Mouse (Mus musculus) urinary bladder, adult 2 months (tissue): ENCODE data around the gene H2-D1. TPM values are rescaled to one million over a fixed set of nuclear protein-coding genes. Genes with fewer than 3 reads are reported as not detected.
"Not testable (repeated sequence)": the region's sequence is repeated elsewhere in the genome, so short reads cannot be mapped to it uniquely, and the experiment has no call there.

Experiments
- DNase-seq: peaks from one replicate; pipeline ENCODE4 v3.0.0; 2022; ENCODE audit warnings: low spot score
- polyA plus RNA-seq: library from polyadenylated mRNA; depleted of rRNA; stranded (reverse); fragments of >200 nt; gene quantifications from 2 replicates; pipeline ENCODE4 v1.2.3, GENCODE M21; 2012; rRNA removed

Gene H2-D1
- 589 and 606 TPM in 2 replicates for polyA plus RNA-seq

GRCm38 (mm10) chr17:35262664-35263522 lies at the start of gene H2-D1:
Gene H2-D1, plus strand, starts transcription at chr17:35262730.
- DNase-seq: peak; percentile 98

GRCm38 (mm10) chr17:35213071-35213470 lies 49.5 kb upstream of the H2-D1 start:
- DNase-seq: no peak

GRCm38 (mm10) chr17:35218516-35219193 lies 43.9 kb upstream of the H2-D1 start:
- DNase-seq: no peak

- no peak for DNase-seq
Observed at GRCm38 (mm10) chr17:35219601-35220041, 42.9 kb upstream of the H2-D1 start.

GRCm38 (mm10) chr17:35220156-35220952 lies 42.2 kb upstream of the H2-D1 start, which contains the start of gene Gm16181:
Gene Gm16181, plus strand, starts transcription at chr17:35220834.
- no peak for DNase-seq

GRCm38 (mm10) chr17:35222299-35222698 lies 40.2 kb upstream of the H2-D1 start:
- no peak for DNase-seq

- DNase-seq: no peak
Observed at GRCm38 (mm10) chr17:35224641-35225040, 37.9 kb upstream of the H2-D1 start.

GRCm38 (mm10) chr17:35225456-35225855 lies 37.1 kb upstream of the H2-D1 start:
- no peak for DNase-seq

- no peak for DNase-seq
Observed at GRCm38 (mm10) chr17:35226561-35227046, 35.9 kb upstream of the H2-D1 start.

GRCm38 (mm10) chr17:35231022-35231421 lies 31.5 kb upstream of the H2-D1 start:
- DNase-seq: no peak

GRCm38 (mm10) chr17:35232043-35232442 lies 30.5 kb upstream of the H2-D1 start:
- peak; percentile 69 for DNase-seq

GRCm38 (mm10) chr17:35232659-35233058 lies 29.9 kb upstream of the H2-D1 start:
- DNase-seq: no peak

GRCm38 (mm10) chr17:35233114-35233980 lies 29.2 kb upstream of the H2-D1 start, which contains the start of gene Atp6v1g2:
Gene Atp6v1g2, plus strand, starts transcription at chr17:35233660.
- no peak for DNase-seq

GRCm38 (mm10) chr17:35234090-35234489 lies 28.4 kb upstream of the H2-D1 start:
- DNase-seq: not testable (repeated sequence)

GRCm38 (mm10) chr17:35234903-35235302 lies 27.6 kb upstream of the H2-D1 start:
- peak; percentile 54 for DNase-seq

GRCm38 (mm10) chr17:35235614-35236389 lies 26.7 kb upstream of the H2-D1 start, which contains the start of gene Nfkbil1:
Gene Nfkbil1, minus strand, starts transcription at chr17:35235792.
- DNase-seq: peak; percentile 71

- peak; percentile 97 for DNase-seq
Observed at GRCm38 (mm10) chr17:35236390-35236746, 26.2 kb upstream of the H2-D1 start.

GRCm38 (mm10) chr17:35236996-35237395 lies 25.5 kb upstream of the H2-D1 start:
- no peak for DNase-seq

- no peak for DNase-seq
Observed at GRCm38 (mm10) chr17:35237504-35237903, 25.0 kb upstream of the H2-D1 start.

- no peak for DNase-seq
Observed at GRCm38 (mm10) chr17:35239700-35240099, 22.8 kb upstream of the H2-D1 start.
